Comparison of ENCODE assay signal across 13 mouse cellular contexts in the genomic region with DNA sequence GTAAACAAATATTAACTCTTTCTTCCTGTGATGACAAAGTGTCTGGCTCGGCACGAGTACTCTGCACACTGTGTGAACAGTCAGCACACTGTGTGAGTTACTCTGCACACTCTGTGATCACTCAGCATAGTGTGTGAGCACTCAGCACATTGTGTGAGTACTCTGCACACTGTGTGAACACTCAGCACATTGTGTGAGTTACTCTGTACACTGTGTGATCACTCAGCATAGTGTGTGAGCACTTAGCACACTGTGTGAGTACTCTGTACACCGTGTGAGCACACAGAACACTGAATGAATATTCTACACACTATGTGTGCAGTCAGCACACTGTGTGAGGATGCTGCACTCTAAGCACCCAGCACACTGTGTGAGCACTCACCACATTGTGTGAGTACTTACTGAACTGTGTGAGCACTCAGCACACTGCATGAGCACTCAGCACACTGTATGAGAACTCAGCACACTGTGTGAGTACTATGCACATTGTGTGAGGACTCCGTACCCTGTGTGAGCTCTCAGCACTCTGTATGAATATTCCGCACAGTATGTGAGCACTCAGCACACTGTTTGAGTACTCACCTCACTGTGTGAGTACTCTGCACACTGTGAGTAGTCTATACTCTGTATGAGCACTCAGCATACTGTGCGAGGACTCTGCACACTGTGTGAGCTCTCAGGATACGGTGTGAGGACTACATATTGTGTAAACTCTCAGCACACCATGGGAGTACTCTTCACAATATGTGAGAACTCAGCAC.
DNase-seq lines count a peak whose midpoint lies in the region; ATAC-seq and TF ChIP-seq lines count a peak whose summit lies in the region.
"Had no signal": no experiment of that assay in that cellular context is flagged by ENCODE, and none has a peak within 500 bp of the region (broad histone marks: within the 10 kb centered on the region; RNA-seq: fewer than 3 reads in every experiment).

No protein-coding gene starts in this region.

- no peak for TF ChIP-seq CTCF in liver, embryonic 14.5 days (IDR thresholded peaks at IDR 0.05; ENCODE audit: low read depth)

- no peaks in the 10 kb centered on the region for H3K9me3 ChIP-seq in heart, embryonic 11.5 days (replicated peaks; ENCODE audit: control insufficient read depth, low read length)
- no peaks in the 10 kb centered on the region for H3K9me3 ChIP-seq in liver, embryonic 14.5 days (ENCODE audit: control insufficient read depth, low read length)
- no peaks in the 10 kb centered on the region for H3K9me3 ChIP-seq in liver, embryonic 11.5 days (ENCODE audit: control insufficient read depth, low read length)
- no peaks in the 10 kb centered on the region for H3K9me3 ChIP-seq in forebrain, embryonic 15.5 days
- H3K9me3 ChIP-seq in midbrain, embryonic 16.5 days (replicated peaks; ENCODE audit: control insufficient read depth, low read length, poor library complexity, severe bottlenecking) = no peaks in the 10 kb centered on the region
- H3K9me3 ChIP-seq: intestine, embryonic 15.5 days had no signal

- WGBS in heart, embryonic 11.5 days (ENCODE audit: insufficient replicate concordance) = 78% methylated on average over 7 of the region's 7 CpGs
- 60% methylated on average over 7 of the region's 7 CpGs for WGBS in liver, embryonic 14.5 days (ENCODE audit: insufficient replicate concordance)
- 82% methylated on average over 7 of the region's 7 CpGs for WGBS in liver, embryonic 11.5 days
- WGBS in forebrain, embryonic 15.5 days = 93% methylated on average over 7 of the region's 7 CpGs
- 95% methylated on average over 7 of the region's 7 CpGs for WGBS in midbrain, embryonic 16.5 days

- intact Hi-C loops in heart, postnatal 25 days (cut with DNase I) = no loop called here

- H3K27me3 ChIP-seq in heart, embryonic 11.5 days (ENCODE audit: control insufficient read depth, insufficient read depth, low read length) = no peaks in the 10 kb centered on the region
- no peaks in the 10 kb centered on the region for H3K27me3 ChIP-seq in liver, embryonic 14.5 days (ENCODE audit: control insufficient read depth, insufficient read depth, low read length)
- no peaks in the 10 kb centered on the region for H3K27me3 ChIP-seq in liver, embryonic 11.5 days (replicated peaks; ENCODE audit: control insufficient read depth, insufficient read depth, low read length)
- H3K27me3 ChIP-seq in forebrain, embryonic 15.5 days = no peaks in the 10 kb centered on the region
- no peaks in the 10 kb centered on the region for H3K27me3 ChIP-seq in midbrain, embryonic 16.5 days (ENCODE audit: control insufficient read depth, insufficient read depth, low read depth, low read length)
- H3K27me3 ChIP-seq: intestine, embryonic 15.5 days had no signal

- no peaks in the 10 kb centered on the region for H3K36me3 ChIP-seq in heart, embryonic 11.5 days (ENCODE audit: control insufficient read depth, insufficient read depth, low read length)
- no peaks in the 10 kb centered on the region for H3K36me3 ChIP-seq in liver, embryonic 14.5 days (replicated peaks; ENCODE audit: control insufficient read depth, insufficient read depth, low read depth)
- H3K36me3 ChIP-seq in liver, embryonic 11.5 days (ENCODE audit: control insufficient read depth, insufficient read depth, low read length) = no peaks in the 10 kb centered on the region
- no peaks in the 10 kb centered on the region for H3K36me3 ChIP-seq in forebrain, embryonic 15.5 days
- no peaks in the 10 kb centered on the region for H3K36me3 ChIP-seq in midbrain, embryonic 16.5 days (ENCODE audit: control insufficient read depth, insufficient read depth, low read length)
- H3K36me3 ChIP-seq: intestine, embryonic 15.5 days had no signal

- H3K9ac ChIP-seq in heart, embryonic 11.5 days (ENCODE audit: low read depth, low read length) = no peak overlapping the region
- no peak overlapping the region for H3K9ac ChIP-seq in liver, embryonic 14.5 days (replicated peaks)
- H3K9ac ChIP-seq in liver, embryonic 11.5 days (ENCODE audit: low read depth, low read length) = no peak overlapping the region
- H3K9ac ChIP-seq in forebrain, embryonic 15.5 days (replicated peaks) = no peak overlapping the region
- H3K9ac ChIP-seq in midbrain, embryonic 16.5 days (ENCODE audit: low read depth, low read length) = no peak overlapping the region
- H3K9ac ChIP-seq: intestine, embryonic 15.5 days had no signal

- DNase-seq in heart, postnatal 25 days (ENCODE audit: low spot score) = no peak
- DNase-seq in liver, embryonic 14.5 days (ENCODE audit: low read depth in 3 of 3, low spot score in 3 of 3) = no peak
- DNase-seq in liver, embryonic 11.5 days (ENCODE audit: low spot score) = no peak
- no peak for DNase-seq in right cerebral cortex, postnatal 4 days
- DNase-seq: cerebellum, postnatal 14 days; gastrocnemius, adult 2 months; heart, adult 2 months; heart, postnatal 10 days; kidney, postnatal 36 days had no signal

- no peaks in the 10 kb centered on the region for H3K4me1 ChIP-seq in heart, embryonic 11.5 days (ENCODE audit: control insufficient read depth, insufficient read depth, low read length)
- H3K4me1 ChIP-seq in liver, embryonic 14.5 days (replicated peaks; ENCODE audit: control insufficient read depth in 2 of 2, insufficient read depth in 2 of 2, low read length in 1 of 2) = no peaks in the 10 kb centered on the region
- no peaks in the 10 kb centered on the region for H3K4me1 ChIP-seq in liver, embryonic 11.5 days (replicated peaks; ENCODE audit: control insufficient read depth, insufficient read depth, low read length)
- no peaks in the 10 kb centered on the region for H3K4me1 ChIP-seq in forebrain, embryonic 15.5 days
- H3K4me1 ChIP-seq in midbrain, embryonic 16.5 days (ENCODE audit: control insufficient read depth, insufficient read depth, low read length) = no peaks in the 10 kb centered on the region
- H3K4me1 ChIP-seq: intestine, embryonic 15.5 days had no signal

- no peak overlapping the region for H3K4me3 ChIP-seq in heart, embryonic 11.5 days (ENCODE audit: low read depth, low read length)
- H3K4me3 ChIP-seq in liver, embryonic 14.5 days (ENCODE audit: insufficient read depth in 1 of 2, low read depth in 2 of 2, low read length in 2 of 2) = no peak overlapping the region
- H3K4me3 ChIP-seq in liver, embryonic 11.5 days (ENCODE audit: low read depth, low read length) = no peak overlapping the region
- H3K4me3 ChIP-seq in forebrain, embryonic 15.5 days = no peak overlapping the region
- H3K4me3 ChIP-seq in midbrain, embryonic 16.5 days (ENCODE audit: low read depth, low read length) = no peak overlapping the region
- H3K4me3 ChIP-seq: gastrocnemius, adult 2 months; heart, adult 2 months; intestine, embryonic 15.5 days had no signal

- TF ChIP-seq EP300 in liver, embryonic 14.5 days (IDR thresholded peaks at IDR 0.05; ENCODE audit: low read depth) = no peak

- H3K4me2 ChIP-seq in heart, embryonic 11.5 days = no peak overlapping the region
- no peak overlapping the region for H3K4me2 ChIP-seq in liver, embryonic 14.5 days (ENCODE audit: low read depth)
- H3K4me2 ChIP-seq in liver, embryonic 11.5 days = no peak overlapping the region
- no peak overlapping the region for H3K4me2 ChIP-seq in forebrain, embryonic 15.5 days (replicated peaks)
- no peak overlapping the region for H3K4me2 ChIP-seq in midbrain, embryonic 16.5 days (ENCODE audit: low read length)
- H3K4me2 ChIP-seq: intestine, embryonic 15.5 days had no signal

- ATAC-seq in heart, embryonic 11.5 days (replicated peaks; ENCODE audit: insufficient number of reproducible peaks, low FRiP score, low TSS enrichment) = 0 out of 2 replicates have a peak, but pooled peaks have one; percentile 39
- 0 out of 2 replicates have a peak, but pooled peaks have one; percentile 21 for ATAC-seq in liver, embryonic 14.5 days (ENCODE audit: insufficient read depth)
- no peak for ATAC-seq in liver, embryonic 11.5 days (replicated peaks; ENCODE audit: low FRiP score)
- ATAC-seq in forebrain, embryonic 15.5 days (replicated peaks) = peak; percentile 66
- ATAC-seq in midbrain, embryonic 16.5 days = peak; percentile 58; the same call in 1 of the 2 replicates
- ATAC-seq: intestine, embryonic 15.5 days had no signal

- no peak overlapping the region for H3K27ac ChIP-seq in heart, embryonic 11.5 days (ENCODE audit: low read depth, low read length)
- H3K27ac ChIP-seq in liver, embryonic 14.5 days = no peak overlapping the region
- no peak overlapping the region for H3K27ac ChIP-seq in liver, embryonic 11.5 days (ENCODE audit: low read depth, low read length)
- no peak overlapping the region for H3K27ac ChIP-seq in forebrain, embryonic 15.5 days (replicated peaks)
- H3K27ac ChIP-seq in midbrain, embryonic 16.5 days (ENCODE audit: low read length) = no peak overlapping the region
- H3K27ac ChIP-seq: gastrocnemius, adult 2 months; heart, adult 2 months; intestine, embryonic 15.5 days had no signal
